Mouse (Mus musculus) c-Kit-negative CD71-positive TER-119-positive erythroid progenitor cells, embryonic 14.5 days (primary cell): ENCODE measurements around the gene Zbtb25.

Experiments
- DNase-seq: peaks from one replicate; pipeline ENCODE4 v3.0.0-alpha.2; 2013; ENCODE audit warnings: low read depth, low spot score

The Zbtb25 gene

GRCm38 (mm10) chr12:76299361-76299906 is 70.0 kb downstream of the Zbtb25 start:
- DNase-seq: no peak

GRCm38 (mm10) chr12:76297830-76298229 is 71.6 kb downstream of the Zbtb25 start:
- no peak for DNase-seq
